Mouse (Mus musculus): ENCODE data around the gene Notum.

- no peak for TF ChIP-seq CTCF (IDR thresholded peaks at IDR 0.05; ENCODE audit: low read depth, low read length)
- TF ChIP-seq POLR2A (IDR thresholded peaks at IDR 0.05; ENCODE audit: extremely low read depth, insufficient read depth, low read length), result peak; percentile 97
Observed at GRCm38 (mm10) chr11:120617519-120618112, 43.4 kb downstream of the Notum start, which contains the start of gene Pcyt2.
